Mouse (Mus musculus) Patski (cell line): ENCODE results near the gene Nxph1. TPM values are rescaled to one million over a fixed set of nuclear protein-coding genes. Genes with fewer than 3 reads are reported as not detected.

Source experiments
- ATAC-seq: fragments of 100-300 bp; one replicate; pipeline ENCODE4 v1.8.0; 2021
- CTCF ChIA-PET: fragments of 350-600 bp; sonication (Branson Sonifier 250); formaldehyde crosslinking; loops from one replicate; lab custom pipeline; 2022; ENCODE audit warnings: inconsistent platforms; lab: Charles Lee
- POLR2A ChIA-PET: fragments of 350-600 bp; sonication (Branson Sonifier 250); formaldehyde crosslinking; loops from one replicate; lab custom pipeline; 2022; ENCODE audit warnings: antibody characterized with exemption, inconsistent platforms; lab: Charles Lee
- DNase-seq: peaks from one replicate; pipeline ENCODE4 v3.0.0-alpha.2; 2011; ENCODE audit warnings: low read depth, low spot score
- H3K27me3 ChIP-seq: fragments of 371-371 bp; one replicate; pipeline ENCODE4 v1.5.1; 2021
- CTCF ChIP-seq: fragments of 100-300 bp; IDR thresholded peaks from one replicate; pipeline ENCODE4 v1.5.1; 2021
- in situ Hi-C: fragments of 300-500 bp; cut with MboI; formaldehyde crosslinking; loops from 3 replicates; pipeline ENCODE4 v1.11.1; 2018; ENCODE audit warnings: low pct_unique_long_range_greater_than_20kb, mixed read lengths
- polyA plus RNA-seq: library from polyadenylated mRNA; unstranded; gene quantifications from one replicate; pipeline ENCODE4 v1.2.3, GENCODE M21; 2021

The Nxph1 gene
- polyA plus RNA-seq, 1 experiment from 2014 or later: not detected

- ATAC-seq: no peak
- ChIA-PET POLR2A (no interaction called here), CTCF (interaction anchor here (0.9 kb wide), 1 partner anchor 34 kb away, joined by 3 read pairs; no protein-coding TSS in a partner anchor)
- TF ChIP-seq CTCF: no peak
- in situ Hi-C loops: no loop called here
- H3K27me3 ChIP-seq: peaks cover 2% of the 10 kb centered on the region
- no peak for DNase-seq
Observed at GRCm38 (mm10) chr6:9042391-9042790, 94.2 kb downstream of the Nxph1 start.

- DNase-seq (no peak), ATAC-seq (no peak)
- no peak for TF ChIP-seq CTCF
- CTCF ChIA-PET: no interaction called here
- in situ Hi-C loops: no loop called here
- POLR2A ChIA-PET: no interaction called here
- H3K27me3 ChIP-seq: peaks cover 15% of the 10 kb centered on the region
Observed at GRCm38 (mm10) chr6:9046815-9047214, 98.6 kb downstream of the Nxph1 start.

DNA sequence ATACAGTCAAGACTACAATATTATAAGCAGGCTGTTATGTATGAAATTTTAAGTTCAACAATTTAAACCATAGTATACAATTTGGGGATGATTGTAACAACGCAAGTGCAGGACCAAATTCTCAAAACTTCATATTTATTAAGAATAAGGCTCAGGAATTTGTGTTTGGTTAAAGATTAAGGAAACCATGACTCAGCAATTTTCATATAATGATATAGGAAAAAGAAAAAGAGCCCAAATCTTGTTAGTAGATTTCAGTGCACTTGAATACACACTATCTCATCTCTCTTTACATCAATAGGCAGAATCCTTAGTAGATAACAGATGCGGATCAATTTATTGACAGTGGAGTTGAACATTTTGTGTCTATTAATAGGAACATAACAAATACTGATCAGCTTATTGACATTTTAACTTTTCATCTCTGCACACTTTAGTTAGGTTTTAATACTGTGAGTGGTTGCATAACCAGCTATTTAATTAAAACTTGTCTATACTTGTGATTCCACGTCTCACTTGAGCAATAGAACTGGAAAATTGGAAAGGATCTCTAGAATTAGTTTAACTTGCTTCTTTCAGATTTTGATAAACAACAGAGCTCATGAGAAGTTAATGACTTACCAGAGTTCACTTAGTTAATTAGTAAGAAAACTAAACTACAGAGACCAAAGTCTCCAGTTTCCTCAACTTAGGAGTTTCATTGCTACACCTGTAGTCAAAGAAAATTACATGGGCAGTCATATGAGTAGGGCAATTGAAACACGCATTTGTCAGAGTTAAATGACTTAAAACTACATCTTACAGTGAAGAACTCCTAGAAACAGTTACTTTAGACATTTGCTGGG lies 113.3 kb downstream of the Nxph1 start:
- no peak for ATAC-seq
- no peak for DNase-seq
- POLR2A ChIA-PET: no interaction called here
- no peaks in the 10 kb centered on the region for H3K27me3 ChIP-seq
- CTCF ChIA-PET: no interaction called here
- in situ Hi-C loops: no loop called here
- no peak for TF ChIP-seq CTCF

GRCm38 (mm10) chr6:9066435-9066834 lies 118.2 kb downstream of the Nxph1 start:
- peaks cover 4% of the 10 kb centered on the region for H3K27me3 ChIP-seq
- no peak for ATAC-seq
- no peak for TF ChIP-seq CTCF
- POLR2A ChIA-PET: no interaction called here
- in situ Hi-C loops: no loop called here
- no peak for DNase-seq
- CTCF ChIA-PET: no interaction called here

GRCm38 (mm10) chr6:9069913-9070312 lies 121.7 kb downstream of the Nxph1 start:
- no peak for DNase-seq
- ATAC-seq: no peak
- CTCF ChIA-PET: no interaction called here
- in situ Hi-C loops: no loop called here
- no peak for TF ChIP-seq CTCF
- peaks cover 4% of the 10 kb centered on the region for H3K27me3 ChIP-seq
- POLR2A ChIA-PET: no interaction called here

DNA sequence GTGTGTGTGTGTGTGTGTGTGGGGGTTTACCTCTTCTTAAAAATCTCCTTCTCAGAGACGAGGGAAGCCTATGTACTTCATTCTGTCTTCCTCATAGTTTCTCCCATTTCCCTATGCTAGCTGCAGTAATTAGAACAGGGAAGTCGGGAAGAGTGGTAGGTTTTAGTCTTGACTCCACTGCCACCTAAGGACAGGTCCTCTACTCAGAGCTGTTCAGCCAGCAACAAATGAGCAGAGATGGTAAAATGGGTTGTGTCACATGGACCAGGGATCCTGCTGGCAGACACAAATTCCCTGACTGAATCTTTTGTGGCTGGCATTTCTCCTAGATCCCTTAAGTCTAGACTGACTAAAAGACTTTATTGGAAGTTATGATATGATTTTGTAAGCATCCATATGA lies 128.2 kb downstream of the Nxph1 start:
- POLR2A ChIA-PET: no interaction called here

GRCm38 (mm10) chr6:9077793-9078689 lies 129.8 kb downstream of the Nxph1 start:
- in situ Hi-C loops: no loop called here
- DNase-seq (no peak), ATAC-seq (no peak)
- TF ChIP-seq CTCF: no peak
- ChIA-PET CTCF (no interaction called here), POLR2A (no interaction called here)
- H3K27me3 ChIP-seq: peaks cover 18% of the 10 kb centered on the region

More for the DNA sequence above, 128.2 kb downstream of the Nxph1 start:
- CTCF ChIA-PET: interaction anchor here (1.2 kb wide), 1 partner anchor 9 kb away, joined by 3 read pairs; no protein-coding TSS in a partner anchor
- H3K27me3 ChIP-seq: peaks cover 10% of the 10 kb centered on the region
- ATAC-seq (no peak), DNase-seq (no peak)
- TF ChIP-seq CTCF: no peak
- in situ Hi-C loops: no loop called here

DNA sequence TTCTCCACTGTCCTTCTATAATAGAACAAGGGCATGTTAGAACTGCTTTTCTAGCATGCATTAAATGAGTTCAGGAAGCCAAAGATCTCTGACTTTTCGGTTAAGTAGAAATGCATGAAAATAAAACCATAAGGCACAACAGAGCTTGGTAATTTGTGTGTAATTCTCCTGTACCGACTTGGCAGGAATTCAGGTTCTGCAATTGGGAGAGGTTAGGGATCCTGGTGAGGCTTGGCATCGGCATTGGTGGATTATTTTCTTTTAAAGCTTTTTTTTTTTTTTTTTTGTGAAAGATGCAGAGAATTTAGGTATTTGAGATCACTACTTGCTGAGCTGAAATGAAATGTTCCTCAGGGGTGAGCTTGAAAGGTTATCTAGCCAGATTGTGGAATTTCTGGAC lies 135.6 kb downstream of the Nxph1 start:
- no peak for DNase-seq
- ChIA-PET CTCF (no interaction called here), POLR2A (no interaction called here)
- no peak for TF ChIP-seq CTCF
- in situ Hi-C loops: no loop called here
- no peak for ATAC-seq
- H3K27me3 ChIP-seq: peaks cover 10% of the 10 kb centered on the region

DNA sequence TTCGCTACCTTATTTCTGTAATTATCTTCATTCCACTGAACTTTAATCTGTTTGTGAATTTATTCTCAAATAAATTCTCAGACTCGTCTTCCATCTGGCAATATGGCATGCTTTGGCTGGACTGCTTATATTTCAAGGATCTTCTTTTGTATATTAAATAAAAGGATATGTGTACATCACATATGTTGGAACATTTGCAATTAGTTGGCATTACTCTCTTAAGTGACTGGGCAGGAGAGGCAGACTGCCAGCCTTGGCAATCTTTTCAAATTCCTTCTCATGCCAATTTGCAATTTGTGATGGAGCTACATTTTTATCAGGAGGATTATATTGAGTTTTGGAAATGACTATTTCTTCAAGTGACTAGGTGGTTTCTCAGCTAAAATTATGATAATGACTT lies 149.1 kb downstream of the Nxph1 start:
- no peak for TF ChIP-seq CTCF
- POLR2A ChIA-PET: no interaction called here
- ATAC-seq (no peak), DNase-seq (no peak)
- CTCF ChIA-PET: no interaction called here
- H3K27me3 ChIP-seq: peaks cover 4% of the 10 kb centered on the region
- in situ Hi-C loops: no loop called here

GRCm38 (mm10) chr6:9107366-9107765 lies 159.1 kb downstream of the Nxph1 start:
- DNase-seq (no peak), ATAC-seq (no peak)
- POLR2A ChIA-PET: no interaction called here
- CTCF ChIA-PET: no interaction called here
- in situ Hi-C loops: no loop called here
- no peak for TF ChIP-seq CTCF
- peaks cover 4% of the 10 kb centered on the region for H3K27me3 ChIP-seq

- TF ChIP-seq CTCF: no peak
- H3K27me3 ChIP-seq: peaks cover 3% of the 10 kb centered on the region
- no peak for ATAC-seq
- DNase-seq: no peak
- in situ Hi-C loops: no loop called here
- CTCF ChIA-PET: no interaction called here
- POLR2A ChIA-PET: no interaction called here
Observed at GRCm38 (mm10) chr6:9119136-9119535, 170.9 kb downstream of the Nxph1 start.
